Mouse (Mus musculus) thymus, adult 2 months (tissue): ENCODE data around the gene Rrp7a. TPM values are rescaled to one million over a fixed set of nuclear protein-coding genes. Genes with fewer than 3 reads are reported as not detected.
A peak's percentile ranks its signal among the peaks of the same experiment; 100 is the strongest.

Experiments
- DNase-seq: peaks from one replicate; pipeline ENCODE4 v3.0.0; 2021
- H3K27ac ChIP-seq: fragments of 200-500 bp; 2 replicates; pipeline ENCODE4 v1.5.1; 2012; ENCODE audit warnings: low read length, control low read depth; ENCODE audit not compliant: control insufficient read depth, insufficient read depth
- H3K27me3 ChIP-seq: fragments of 200-500 bp; 2 replicates; pipeline ENCODE4 v1.6.1; 2012; ENCODE audit warnings: mild to moderate bottlenecking, low read length, moderate library complexity, mixed read lengths; ENCODE audit not compliant: control insufficient read depth, insufficient read depth
- H3K36me3 ChIP-seq: fragments of 200-500 bp; 2 replicates; pipeline ENCODE4 v1.6.1; 2012; ENCODE audit warnings: mild to moderate bottlenecking, low read length, moderate library complexity; ENCODE audit not compliant: control insufficient read depth, insufficient read depth
- H3K4me1 ChIP-seq: fragments of 200-500 bp; replicated peaks from 2 replicates; pipeline ENCODE4 v1.6.1; 2012; ENCODE audit warnings: low read length; ENCODE audit not compliant: control insufficient read depth, insufficient read depth
- H3K4me3 ChIP-seq: fragments of 200-500 bp; 2 replicates; pipeline ENCODE4 v1.5.1; 2012; ENCODE audit warnings: mild to moderate bottlenecking, low read length, control low read depth, moderate library complexity; ENCODE audit not compliant: control insufficient read depth, insufficient read depth
- CTCF ChIP-seq: fragments of 200-500 bp; IDR thresholded peaks from 2 replicates; pipeline ENCODE4 v1.5.1; 2012; ENCODE audit warnings: mild to moderate bottlenecking, control low read depth, low read length, moderate library complexity, borderline replicate concordance; ENCODE audit not compliant: control insufficient read depth, poor library complexity, insufficient read depth; ENCODE audit errors: extremely low read depth
- POLR2A ChIP-seq: fragments of 200-500 bp; IDR thresholded peaks from 2 replicates; pipeline ENCODE4 v1.6.1; 2012; ENCODE audit warnings: mild to moderate bottlenecking, low read length, control low read depth, moderate library complexity; ENCODE audit not compliant: control insufficient read depth, poor library complexity, insufficient read depth; ENCODE audit errors: extremely low read depth
- WGBS: fragments of 180-500 bp; shearing (Covaris S2); methylation state at CpG from one replicate; pipeline ENCODE4 v1.1.7; 2018; 5-methylcytosine and 5-hydroxymethylcytosine counted together
- polyA plus RNA-seq: library from polyadenylated mRNA; depleted of rRNA; stranded (reverse); fragments of >200 nt; gene quantifications from 2 replicates; pipeline ENCODE4 v1.2.3, GENCODE M21; 2012

Rrp7a gene
- polyA plus RNA-seq, 1 experiment: 168 TPM

DNA sequence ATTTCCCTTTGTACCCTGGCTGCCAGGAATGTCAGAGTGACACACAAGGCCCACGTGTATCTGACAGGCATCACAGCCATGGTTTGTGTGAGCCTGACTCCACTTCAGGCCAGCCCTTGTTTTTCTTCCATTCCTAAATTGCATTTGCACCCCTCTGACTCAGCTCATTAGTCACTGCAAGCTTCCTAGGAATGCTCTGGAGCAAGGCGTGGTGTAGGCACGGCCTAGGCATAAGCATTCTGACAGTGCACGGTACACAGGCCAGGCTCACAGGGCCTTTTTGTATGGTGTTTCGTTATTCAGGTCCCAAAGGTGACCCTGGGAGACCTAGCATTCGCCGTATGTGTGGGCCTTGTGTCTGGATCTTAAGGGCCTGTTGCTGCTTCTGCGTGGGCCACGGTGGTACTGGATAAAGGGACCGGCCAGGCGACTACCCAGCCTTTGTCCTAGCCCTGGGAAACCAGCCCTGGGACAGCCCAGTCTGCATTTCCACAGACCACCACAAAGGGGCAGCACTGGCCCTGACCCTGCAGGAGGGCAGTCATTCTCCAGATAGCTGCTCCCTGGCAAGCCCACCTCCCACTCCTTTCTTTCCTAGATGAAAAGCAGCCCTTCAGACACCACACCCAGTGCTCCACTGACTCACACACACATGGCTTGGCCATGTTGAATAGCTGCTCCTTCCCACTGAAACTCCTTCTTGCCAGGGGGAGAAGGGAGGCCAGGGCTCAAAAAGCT, 34.5 kb upstream of the Rrp7a start:
- WGBS: 92% methylated on average over 11 of the region's 11 CpGs
- H3K27ac ChIP-seq: no peak overlapping the region
- no peaks in the 10 kb centered on the region for H3K27me3 ChIP-seq
- DNase-seq: peak; percentile 59
- H3K4me1 ChIP-seq: no peaks in the 10 kb centered on the region
- no peaks in the 10 kb centered on the region; the same call in 1 of the 2 replicates for H3K36me3 ChIP-seq
- TF ChIP-seq POLR2A (no peak), CTCF (peak; percentile 75; the same call in 1 of the 2 replicates)
- no peak overlapping the region for H3K4me3 ChIP-seq

DNA sequence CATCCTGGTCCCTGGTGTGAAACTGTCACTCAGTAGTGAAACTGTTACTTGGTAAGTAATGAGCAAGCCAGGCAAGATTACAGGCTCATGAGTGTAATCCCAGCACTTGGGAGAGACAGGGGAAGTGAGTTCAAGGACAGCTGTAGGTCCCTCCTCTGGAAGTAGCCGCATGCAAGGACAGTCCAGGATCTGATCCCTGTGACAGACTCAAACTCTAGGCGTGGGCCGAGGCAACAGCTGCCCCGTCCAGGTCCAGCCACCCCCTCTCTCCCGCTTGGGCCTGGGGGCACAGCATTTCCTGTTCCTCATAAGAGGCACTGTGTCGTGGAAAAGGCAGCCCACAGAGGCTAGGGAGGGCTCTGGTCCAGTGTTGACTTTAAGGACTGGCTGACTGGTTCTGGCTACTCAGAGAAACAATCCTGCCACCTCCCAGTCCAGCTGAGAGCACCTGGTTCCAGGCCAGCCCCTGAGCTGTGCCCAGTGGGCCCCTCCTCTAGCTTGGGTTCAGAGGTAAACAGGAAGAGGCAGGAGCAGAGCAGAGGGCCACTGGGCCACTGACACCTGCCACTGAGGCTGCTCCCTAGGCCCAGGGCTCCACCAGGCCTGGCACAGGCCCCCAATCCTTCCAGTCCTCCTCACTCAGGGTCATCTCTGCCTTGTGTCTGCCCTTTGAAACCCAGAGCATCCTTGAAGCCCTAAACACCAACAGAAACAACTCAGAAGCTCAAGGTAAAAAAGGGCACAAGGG, 33.2 kb upstream of the Rrp7a start:
- Histone ChIP-seq H3K27me3 (no peaks in the 10 kb centered on the region), H3K4me1 (no peaks in the 10 kb centered on the region), H3K27ac (no peak overlapping the region), H3K4me3 (no peak overlapping the region), H3K36me3 (no peaks in the 10 kb centered on the region)
- TF ChIP-seq POLR2A (no peak), CTCF (no peak)
- no peak for DNase-seq
- WGBS: 78% methylated on average over 6 of the region's 6 CpGs

DNA sequence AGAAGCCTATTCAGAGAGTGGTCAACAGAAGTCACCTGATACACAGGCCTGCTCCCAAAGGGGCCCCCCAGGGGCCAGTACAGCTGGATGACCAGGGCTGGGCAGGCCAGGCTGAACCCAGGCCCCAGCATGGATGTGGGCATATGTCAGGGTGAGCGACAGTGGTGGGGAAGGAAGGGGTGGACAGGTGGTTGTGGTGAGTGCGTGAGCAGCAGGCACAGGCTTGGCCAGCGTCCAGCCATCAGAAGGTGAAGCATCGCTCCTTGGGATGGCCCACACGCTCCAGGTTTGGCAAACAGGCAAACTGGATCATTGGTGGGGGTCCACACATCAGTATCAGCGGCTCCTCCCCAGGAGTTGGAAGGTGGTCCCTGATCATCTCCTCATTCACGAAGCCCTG, 31.7 kb upstream of the Rrp7a start:
- 97% methylated on average over 7 of the region's 7 CpGs for WGBS
- Histone ChIP-seq H3K4me3 (no peak overlapping the region), H3K4me1 (no peaks in the 10 kb centered on the region), H3K27me3 (no peaks in the 10 kb centered on the region), H3K36me3 (no peaks in the 10 kb centered on the region), H3K27ac (no peak overlapping the region)
- DNase-seq: no peak
- TF ChIP-seq CTCF: no peak
- TF ChIP-seq POLR2A: no peak

DNA sequence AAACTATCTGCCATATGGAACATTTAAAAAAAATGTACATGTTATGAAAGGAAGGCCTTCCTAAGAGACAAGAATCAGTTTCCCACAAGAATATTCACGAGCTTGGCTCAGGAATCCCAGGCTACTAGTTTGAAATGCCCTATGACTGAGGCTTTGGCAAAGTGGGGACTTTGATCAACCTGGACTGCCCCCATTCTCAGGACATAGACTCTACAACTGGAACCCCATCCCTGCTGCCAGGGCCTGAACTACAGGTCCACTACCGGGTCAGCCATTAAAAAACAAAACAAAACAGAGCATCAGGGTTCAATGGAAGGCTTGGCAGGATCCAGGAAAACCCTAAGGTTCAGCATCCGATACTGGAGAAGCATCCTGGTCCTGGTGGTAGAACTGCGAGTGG, 28.1 kb upstream of the Rrp7a start:
- 92% methylated on average over 4 of the region's 4 CpGs for WGBS
- no peak for TF ChIP-seq CTCF
- TF ChIP-seq POLR2A: no peak

GRCm38 (mm10) chr15:83150073-83150442, 27.5 kb upstream of the Rrp7a start:
- Histone ChIP-seq H3K4me1 (peaks cover 9% of the 10 kb centered on the region), H3K4me3 (no peak overlapping the region), H3K27ac (peak overlapping the region; percentile 54), H3K27me3 (no peaks in the 10 kb centered on the region), H3K36me3 (no peaks in the 10 kb centered on the region)
- no peak for DNase-seq
- TF ChIP-seq POLR2A (no peak), CTCF (no peak)
- 44% methylated on average over 3 of the region's 3 CpGs for WGBS

More for the DNA sequence above, 28.1 kb upstream of the Rrp7a start:
- no peak overlapping the region for H3K27ac ChIP-seq
- H3K27me3 ChIP-seq: no peaks in the 10 kb centered on the region
- no peaks in the 10 kb centered on the region for H3K36me3 ChIP-seq
- peaks cover 9% of the 10 kb centered on the region for H3K4me1 ChIP-seq
- no peak overlapping the region for H3K4me3 ChIP-seq
- no peak for DNase-seq

DNA sequence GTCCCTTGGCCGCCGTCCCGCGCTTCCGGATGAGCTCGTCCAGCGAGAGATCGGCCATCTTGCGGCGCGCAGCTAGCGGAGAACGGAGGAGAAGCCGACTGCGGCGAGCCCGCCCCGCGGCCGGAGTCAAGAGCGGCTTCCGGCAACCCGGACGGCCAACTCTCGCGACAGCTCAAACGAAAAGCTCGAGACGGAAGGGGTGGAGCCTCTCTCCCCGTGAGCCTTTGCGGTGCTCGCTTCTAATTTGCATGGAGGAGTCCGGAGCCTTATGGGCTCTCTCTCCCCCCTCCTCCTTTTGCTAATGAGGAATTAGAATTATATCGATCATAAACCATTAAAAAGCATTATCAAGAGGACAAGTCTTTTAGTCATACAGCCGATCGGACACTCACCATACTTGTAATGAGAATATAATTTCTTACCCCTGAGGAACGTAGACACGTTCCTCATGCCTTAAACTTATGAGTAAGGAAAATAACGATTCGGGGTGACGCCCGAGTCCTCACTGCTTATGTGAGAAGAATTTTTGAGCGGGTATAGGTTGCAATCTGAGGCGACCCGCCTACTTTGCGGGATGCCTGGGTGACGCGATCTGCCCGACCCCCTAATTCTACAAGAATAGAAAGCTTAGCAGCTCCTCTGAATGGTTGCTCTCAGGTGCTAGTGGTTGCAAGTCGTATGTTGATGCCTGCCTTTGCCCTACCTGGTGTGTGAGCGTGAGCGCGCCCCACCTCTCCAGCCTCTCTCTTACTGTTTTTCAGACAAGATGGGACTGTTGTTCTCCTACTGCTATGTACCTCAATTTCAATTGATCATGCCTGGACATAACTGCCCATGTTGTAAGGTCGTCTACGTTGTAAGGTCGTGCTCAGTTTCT, 26.8 kb upstream of the Rrp7a start, which contains the start of gene Poldip3:
TSS of gene Poldip3 (minus strand) at position 189 of the 877 bp plus-strand sequence.
- H3K4me3 ChIP-seq: peak within 1 kb of the TSS; percentile 98
- no peaks in the 10 kb centered on the region for H3K36me3 ChIP-seq
- peak; percentile 98 for DNase-seq
- peak within 1 kb of the TSS; percentile 83 for H3K27ac ChIP-seq
- TF ChIP-seq POLR2A: peak; percentile 80
- TF ChIP-seq CTCF: no peak
- peaks cover 9% of the 10 kb centered on the region for H3K4me1 ChIP-seq
- WGBS: under 1% methylated on average over 56 of the region's 56 CpGs
- H3K27me3 ChIP-seq: no peaks in the 10 kb centered on the region
